Comparison of ENCODE assay signal across 27 mouse cellular contexts in the genomic region with DNA sequence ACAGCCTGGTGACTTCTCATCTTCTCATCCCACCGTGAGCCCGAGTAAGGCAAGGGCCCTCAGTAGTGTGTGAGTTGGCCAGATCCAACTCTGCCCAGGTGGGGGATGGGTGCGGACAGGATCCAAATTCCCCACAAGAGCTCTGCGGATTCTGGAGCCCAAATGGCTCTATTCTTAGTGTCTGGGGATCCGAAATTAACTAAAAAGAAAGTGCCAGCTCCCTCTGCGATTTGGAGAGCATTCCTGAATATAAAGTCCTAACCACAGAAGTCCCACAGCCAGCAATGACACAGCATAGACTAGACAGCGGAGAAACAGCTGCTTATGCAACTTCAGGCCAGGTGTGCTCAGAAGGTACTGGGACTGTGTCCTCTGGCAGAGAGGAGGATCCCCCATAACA. TPM values are rescaled to one million over a fixed set of nuclear protein-coding genes. Genes with fewer than 3 reads are reported as not detected.
DNase-seq lines count a peak whose midpoint lies in the region; ATAC-seq and TF ChIP-seq lines count a peak whose summit lies in the region.
"Had no signal": no experiment of that assay in that cellular context is flagged by ENCODE, and none has a peak within 500 bp of the region (broad histone marks: within the 10 kb centered on the region; RNA-seq: fewer than 3 reads in every experiment).

No protein-coding gene starts in this region.

- H3K9me3 ChIP-seq in forebrain, embryonic 14.5 days (replicated peaks; ENCODE audit: control insufficient read depth, low read length) = no peaks in the 10 kb centered on the region
- H3K9me3 ChIP-seq: embryonic facial prominence, embryonic 10.5 days; heart, embryonic 15.5 days; intestine, embryonic 15.5 days; limb, embryonic 12.5 days; midbrain, embryonic 12.5 days had no signal

- peak; percentile 20 for DNase-seq in heart, postnatal 4 days
- DNase-seq in heart, adult 11 months = no peak
- DNase-seq in left cerebral cortex, postnatal 10 days (ENCODE audit: extremely low spot score in 1 of 2, low spot score in 2 of 2) = peak; percentile 57 to 60
- DNase-seq in right cerebral cortex, postnatal 10 days (ENCODE audit: low spot score in 2 of 2) = peak; percentile 79 to 81
- no peak for DNase-seq in urinary bladder, adult 18-20 months (ENCODE audit: low spot score in 2 of 2)
- no peak for DNase-seq in forebrain, embryonic 14.5 days (ENCODE audit: low spot score)
- DNase-seq in lung, postnatal 36 days = no peak
- DNase-seq: adrenal gland, adult 2 months; cerebellum, adult 11-12 months; gastrocnemius, postnatal 36 days; kidney, adult 8-10 months; kidney, postnatal 10 days; liver, postnatal 0 days; thymus, adult 2 months had no signal

- H3K4me2 ChIP-seq in forebrain, embryonic 14.5 days (ENCODE audit: low read length) = no peak overlapping the region
- H3K4me2 ChIP-seq: heart, embryonic 15.5 days; intestine, embryonic 15.5 days; limb, embryonic 12.5 days; liver, embryonic 11.5 days; midbrain, embryonic 12.5 days had no signal

- 81% methylated on average over 7 of the region's 7 CpGs for WGBS in forebrain, embryonic 14.5 days

- no peaks in the 10 kb centered on the region; the same call in 1 of the 2 replicates for H3K4me1 ChIP-seq in forebrain, embryonic 14.5 days (ENCODE audit: control insufficient read depth, insufficient read depth, low read length)
- H3K4me1 ChIP-seq: heart, embryonic 15.5 days; intestine, embryonic 15.5 days; limb, embryonic 12.5 days had no signal

- intact Hi-C loops in left cerebral cortex, postnatal 10 days (cut with DNase I) = no loop called here

- no peak for TF ChIP-seq CTCF in C2C12 (IDR thresholded peaks at IDR 0.05; ENCODE audit: control insufficient read depth, insufficient read depth, insufficient read length)

- no peaks in the 10 kb centered on the region for H3K79me3 ChIP-seq in C2C12 (ENCODE audit: low read depth)

- no peaks in the 10 kb centered on the region for H3K79me2 ChIP-seq in C2C12 (ENCODE audit: control insufficient read depth, insufficient read depth)

- H3K9ac ChIP-seq in forebrain, embryonic 14.5 days (ENCODE audit: low read length) = no peak overlapping the region
- H3K9ac ChIP-seq: heart, embryonic 15.5 days; intestine, embryonic 15.5 days; limb, embryonic 12.5 days; liver, postnatal 0 days; midbrain, embryonic 12.5 days had no signal

- no peaks in the 10 kb centered on the region for H3K36me3 ChIP-seq in C2C12 (ENCODE audit: control insufficient read depth, insufficient read depth)
- H3K36me3 ChIP-seq in forebrain, embryonic 14.5 days (ENCODE audit: control insufficient read depth, insufficient read depth, low read length) = no peaks in the 10 kb centered on the region
- H3K36me3 ChIP-seq: embryonic facial prominence, embryonic 10.5 days; heart, embryonic 15.5 days; intestine, embryonic 15.5 days; limb, embryonic 12.5 days; midbrain, embryonic 12.5 days had no signal

- ATAC-seq in forebrain, embryonic 14.5 days = no peak
- ATAC-seq: CD4-positive, CD25-positive, alpha-beta regulatory T cell, adult 4 months; forebrain, embryonic 16.5 days; hindbrain, embryonic 16.5 days; intestine, embryonic 15.5 days; liver, postnatal 0 days; lung, postnatal 0 days had no signal

- H3K27ac ChIP-seq in forebrain, embryonic 14.5 days (ENCODE audit: low read depth, low read length) = no peak overlapping the region
- H3K27ac ChIP-seq: embryonic facial prominence, embryonic 10.5 days; heart, embryonic 15.5 days; intestine, embryonic 15.5 days; layer of hippocampus, adult 2 months; limb, embryonic 12.5 days; midbrain, embryonic 12.5 days had no signal

- no peaks in the 10 kb centered on the region for H3K27me3 ChIP-seq in C2C12 (ENCODE audit: control insufficient read depth, insufficient read depth, insufficient read length)
- no peaks in the 10 kb centered on the region for H3K27me3 ChIP-seq in forebrain, embryonic 14.5 days (replicated peaks; ENCODE audit: control insufficient read depth, insufficient read depth, low read length)
- H3K27me3 ChIP-seq: heart, embryonic 15.5 days; intestine, embryonic 15.5 days; limb, embryonic 12.5 days; midbrain, embryonic 12.5 days had no signal

- no peak overlapping the region for H3K4me3 ChIP-seq in C2C12 (ENCODE audit: insufficient read depth, poor library complexity, severe bottlenecking)
- no peak overlapping the region for H3K4me3 ChIP-seq in forebrain, embryonic 14.5 days (ENCODE audit: low read depth, low read length)
- H3K4me3 ChIP-seq: embryonic facial prominence, embryonic 10.5 days; heart, embryonic 15.5 days; intestine, embryonic 15.5 days; layer of hippocampus, adult 2 months; limb, embryonic 12.5 days; midbrain, embryonic 12.5 days had no signal

- no peak overlapping the region for H3ac ChIP-seq in C2C12 (ENCODE audit: control insufficient read depth, insufficient read length, low read depth)

TF ChIP-seq in C2C12, 6 proteins besides CTCF, POLR2A, EP300 and RAD21:
- TF ChIP-seq USF1 (IDR thresholded peaks at IDR 0.05; ENCODE audit: low read depth) (no peak), CEBPB (IDR thresholded peaks at IDR 0.05; ENCODE audit: low read depth) (no peak), MYOD1 (IDR thresholded peaks at IDR 0.05; ENCODE audit: control insufficient read depth, insufficient read length, low read depth) (peak; percentile 50), FOSL1 (IDR thresholded peaks at IDR 0.05; ENCODE audit: insufficient read depth, low read length, poor library complexity, severe bottlenecking) (no peak)

RNA-seq across cellular contexts. Expression of gene Pdgfa, which starts 52.2 kb away (rescaled TPM):
- total RNA-seq in heart, postnatal 4 days (2021) = 10 to 100 TPM; 54.5 to 59.3 TPM
- polyA plus RNA-seq in C2C12 (2012; fragmentation: generic; extraction: Trizol) = 56.4 TPM
- 10 to 100 TPM; 54.6 to 58.0 TPM for total RNA-seq in left cerebral cortex, postnatal 10 days (2021)
- 14.5 and 15.6 TPM in 2 replicates for polyA plus RNA-seq in forebrain, embryonic 14.5 days (2014; fragmentation: Nextera tagmentation; extraction: Ambion mirVana)
- total RNA-seq: neutrophil, adult 5-6 weeks had no signal
- polyA plus RNA-seq: CD4-positive, CD25-positive, alpha-beta regulatory T cell, adult 4 months had no signal

Comparison
In these comparisons a context has a peak if more than half of its experiments do, and no peak if none do; other contexts are left out.
1. DNase-seq: peak in heart, postnatal 4 days (single experiment), left cerebral cortex, postnatal 10 days (2 of 2) and right cerebral cortex, postnatal 10 days (2 of 2); none in heart, adult 11 months (single experiment), urinary bladder, adult 18-20 months (0 of 2), forebrain, embryonic 14.5 days (single experiment) and lung, postnatal 36 days (single experiment).